Mouse (Mus musculus): ENCODE data around the gene Wdr95.

DNA sequence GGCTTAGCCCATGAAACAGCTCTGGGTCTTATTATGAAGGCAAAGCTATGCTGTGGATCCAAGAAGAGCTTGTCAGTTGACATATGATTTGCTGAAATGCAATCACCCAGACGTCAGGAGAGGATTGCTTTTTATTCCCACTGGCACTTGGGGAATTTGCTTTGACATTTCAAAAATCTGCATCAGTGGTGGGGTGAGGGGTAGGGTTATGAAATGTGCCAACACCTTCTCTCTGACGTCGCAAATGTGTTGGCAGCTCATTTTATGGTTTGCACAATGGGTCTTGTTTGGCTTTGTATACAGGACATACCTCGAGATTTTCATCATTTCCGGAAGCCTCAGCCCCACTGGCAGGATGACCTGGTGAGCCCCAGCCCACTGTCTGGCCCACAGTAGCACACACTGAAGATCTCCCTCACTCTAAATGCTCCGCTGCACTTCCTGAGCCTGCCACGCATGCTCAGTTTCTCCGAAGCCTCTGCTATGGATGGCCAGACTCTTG, 55.7 kb downstream of the Wdr95 start:
- TF ChIP-seq CTCF (IDR thresholded peaks at IDR 0.05; ENCODE audit: extremely low read depth, insufficient read depth, insufficient read length, insufficient replicate concordance) (no peak), POLR2A (IDR thresholded peaks at IDR 0.05; ENCODE audit: low read depth, low read length) (no peak)
